20 mouse cellular contexts compared by ENCODE assay signal in genomic region chr14:118686861-118687260, GRCm38 (mm10). TPM values are rescaled to one million over a fixed set of nuclear protein-coding genes. Genes with fewer than 3 reads are reported as not detected.
DNase-seq lines count a peak whose midpoint lies in the region; ATAC-seq and TF ChIP-seq lines count a peak whose summit lies in the region.
"Had no signal": no experiment of that assay in that cellular context is flagged by ENCODE, and none has a peak within 500 bp of the region (broad histone marks: within the 10 kb centered on the region; RNA-seq: fewer than 3 reads in every experiment).

No protein-coding gene starts in this region.

- H3K27me3 ChIP-seq in kidney, embryonic 15.5 days: no peaks in the 10 kb centered on the region
- H3K27me3 ChIP-seq in limb, embryonic 13.5 days: no peaks in the 10 kb centered on the region
- H3K27me3 ChIP-seq: hindbrain, embryonic 12.5 days; neural tube, embryonic 12.5 days had no signal

- H3K36me3 ChIP-seq in kidney, embryonic 15.5 days: no peaks in the 10 kb centered on the region
- H3K36me3 ChIP-seq in ES-E14 (ENCODE audit: control insufficient read depth, insufficient read depth, low read length, poor library complexity, severe bottlenecking): peaks cover 16% of the 10 kb centered on the region; the same call in 1 of the 2 replicates
- H3K36me3 ChIP-seq in limb, embryonic 13.5 days: no peaks in the 10 kb centered on the region
- H3K36me3 ChIP-seq: hindbrain, embryonic 12.5 days; neural tube, embryonic 12.5 days had no signal

- no peak overlapping the region for H3K9ac ChIP-seq in kidney, embryonic 15.5 days
- peak overlapping the region; percentile 16; the same call in 1 of the 2 replicates for H3K9ac ChIP-seq in ES-E14 (ENCODE audit: insufficient read depth, low read depth, low read length, poor library complexity, severe bottlenecking)
- no peak overlapping the region for H3K9ac ChIP-seq in limb, embryonic 13.5 days
- H3K9ac ChIP-seq: hindbrain, embryonic 12.5 days; neural tube, embryonic 12.5 days had no signal

- ATAC-seq in kidney, embryonic 15.5 days (replicated peaks; ENCODE audit: low FRiP score): peak; percentile 64
- ATAC-seq in limb, embryonic 13.5 days (ENCODE audit: low FRiP score, low read depth): peak; percentile 34
- no peak for ATAC-seq in granulocyte monocyte progenitor cell, adult 5-6 weeks (replicated peaks; ENCODE audit: poor library complexity, severe bottlenecking)
- ATAC-seq: forebrain, embryonic 16.5 days; intestine, postnatal 0 days had no signal

- H3K4me2 ChIP-seq in kidney, embryonic 15.5 days: peak overlapping the region; percentile 21
- peak overlapping the region; percentile 43 for H3K4me2 ChIP-seq in limb, embryonic 13.5 days (replicated peaks)
- H3K4me2 ChIP-seq: hindbrain, embryonic 12.5 days; neural tube, embryonic 12.5 days had no signal

- WGBS in kidney, embryonic 15.5 days: 50% methylated on average over 5 of the region's 5 CpGs
- WGBS in limb, embryonic 13.5 days: 50% methylated on average over 5 of the region's 5 CpGs

- H3K9me3 ChIP-seq in kidney, embryonic 15.5 days (replicated peaks): no peaks in the 10 kb centered on the region
- H3K9me3 ChIP-seq in ES-E14 (ENCODE audit: control insufficient read depth, insufficient read depth, low read depth, low read length): no peaks in the 10 kb centered on the region
- H3K9me3 ChIP-seq in limb, embryonic 13.5 days: no peaks in the 10 kb centered on the region
- H3K9me3 ChIP-seq: hindbrain, embryonic 12.5 days; neural tube, embryonic 12.5 days had no signal

- no peak for DNase-seq in kidney, adult 8-10 months
- DNase-seq in ES-E14 (ENCODE audit: low read depth, low spot score): no peak
- DNase-seq in embryo, embryonic 11 days: peak; percentile 32
- no peak for DNase-seq in cerebellum, postnatal 25 days
- no peak for DNase-seq in spleen, postnatal 4 days (ENCODE audit: low spot score in 2 of 2)
- DNase-seq: adrenal gland, postnatal 25 days; cerebellum, adult 8-10 months; gastrocnemius, postnatal 10 days; heart, adult 2 months; left cerebral cortex, postnatal 4 days; lung, postnatal 14 days; thymus, postnatal 36 days had no signal

- in situ Hi-C loops in ES-E14 (cut with MboI; ENCODE audit: low sequenced_read_pairs in 2 of 2, unreplicated experiment in 2 of 2): no loop called here

- 0 out of 2 replicates have a peak overlapping the region, but pooled peaks have one; percentile 13 for H3K4me3 ChIP-seq in kidney, embryonic 15.5 days (replicated peaks)
- peak overlapping the region; percentile 25 to 59; a peak in 3 of 4 replicates for H3K4me3 ChIP-seq in ES-E14 (ENCODE audit: insufficient read depth in 1 of 2, low read depth in 1 of 2, low read length in 2 of 2, poor library complexity in 1 of 2, severe bottlenecking in 1 of 2)
- peak overlapping the region; percentile 19 for H3K4me3 ChIP-seq in limb, embryonic 13.5 days
- H3K4me3 ChIP-seq: heart, adult 2 months; hindbrain, embryonic 12.5 days; layer of hippocampus, adult 2 months; neural tube, embryonic 12.5 days had no signal

- H3K4me1 ChIP-seq in kidney, embryonic 15.5 days: peaks cover 41% of the 10 kb centered on the region
- peaks cover 13 to 40% of the 10 kb centered on the region in 2 experiments; a peak in 3 of 4 replicates for H3K4me1 ChIP-seq in ES-E14 (ENCODE audit: control insufficient read depth in 2 of 2, insufficient read depth in 2 of 2, low read length in 2 of 2, poor library complexity in 1 of 2)
- H3K4me1 ChIP-seq in limb, embryonic 13.5 days: peaks cover 44% of the 10 kb centered on the region

- peak overlapping the region; percentile 63 for H3K27ac ChIP-seq in kidney, embryonic 15.5 days
- no peak overlapping the region for H3K27ac ChIP-seq in ES-E14 (ENCODE audit: insufficient read depth, low read depth, low read length, poor library complexity, severe bottlenecking)
- H3K27ac ChIP-seq in limb, embryonic 13.5 days: peak overlapping the region; percentile 48; the same call in 1 of the 2 replicates
- H3K27ac ChIP-seq: heart, adult 2 months; hindbrain, embryonic 12.5 days; layer of hippocampus, adult 2 months; neural tube, embryonic 12.5 days had no signal

TF ChIP-seq in ES-E14, 5 proteins besides CTCF, POLR2A, EP300 and RAD21:
- no peak for TF ChIP-seq CHD2 (IDR thresholded peaks at IDR 0.05; ENCODE audit: low read depth, low read length)
- TF ChIP-seq HCFC1 (IDR thresholded peaks at IDR 0.05; ENCODE audit: borderline replicate concordance, insufficient read depth, low read length): peak; percentile 83
- no peak for TF ChIP-seq ZC3H11A (IDR thresholded peaks at IDR 0.05; ENCODE audit: borderline replicate concordance, low read depth, low read length)
- TF ChIP-seq MAFK (IDR thresholded peaks at IDR 0.05; ENCODE audit: insufficient read depth, low read depth, low read length): no peak

RNA-seq across cellular contexts. Expression of gene Abcc4, which starts 19.2 kb away (rescaled TPM):
- polyA plus RNA-seq in kidney, embryonic 15.5 days (2015; fragmentation: Nextera tagmentation; extraction: Ambion mirVana): 7.3 and 7.9 TPM in 2 replicates
- 36.5 and 110 TPM in 2 replicates for total RNA-seq in ES-E14 (2012; rRNA removed)
- 1.3 and 1.4 TPM in 2 replicates for polyA plus RNA-seq in limb, embryonic 13.5 days (2015; fragmentation: Nextera tagmentation; extraction: Ambion mirVana)
- total RNA-seq in granulocyte monocyte progenitor cell, adult 5-6 weeks (2014; fragmentation: Nextera tagmentation): 42.4 and 42.7 TPM in 2 replicates
- total RNA-seq in granulocyte monocyte progenitor cell, adult 5-6 weeks (2017): 34.0 and 38.8 TPM in 2 replicates
